Mouse (Mus musculus): Measurements from ENCODE around the gene Mettl26. TPM values are rescaled to one million over a fixed set of nuclear protein-coding genes. Genes with fewer than 3 reads are reported as not detected.

Mettl26 gene
- total and polyA plus RNA-seq, 3 experiments: 12.7 to 30.5 (median 12.7) TPM

DNA sequence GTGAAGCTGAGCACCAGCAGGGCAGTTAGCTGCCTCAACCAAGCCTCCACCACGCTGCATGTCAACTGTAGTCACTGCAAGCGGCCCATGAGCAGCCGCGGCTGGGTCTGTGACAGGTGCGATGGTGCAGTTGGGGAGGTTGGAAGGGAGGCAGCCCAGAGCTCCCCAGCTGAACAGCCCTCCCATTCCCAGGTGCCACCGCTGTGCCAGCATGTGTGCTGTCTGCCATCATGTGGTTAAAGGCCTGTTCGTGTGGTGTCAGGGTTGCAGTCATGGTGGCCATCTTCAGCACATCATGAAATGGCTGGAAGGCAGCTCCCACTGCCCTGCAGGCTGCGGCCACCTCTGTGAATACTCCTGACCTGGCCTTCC is 46.7 kb upstream of the Mettl26 start:
- no peaks in the 10 kb centered on the region; the same call in 1 of the 2 replicates for H3K36me3 ChIP-seq (ENCODE audit: control insufficient read depth, insufficient read depth, low read length)

GRCm38 (mm10) chr17:25828712-25829557 is 45.9 kb upstream of the Mettl26 start, which contains the start of gene Jmjd8:
Gene Jmjd8, plus strand, starts transcription at chr17:25828867.
- under 1% methylated on average over 32 of the region's 32 CpGs for WGBS
- H3K4me1 ChIP-seq (ENCODE audit: control insufficient read depth, insufficient read depth, low read length): peaks cover 16% of the 10 kb centered on the region
- peak within 1 kb of the TSS; percentile 83 for H3K4me3 ChIP-seq
- no peaks in the 10 kb centered on the region; the same call in 1 of the 2 replicates for H3K79me2 ChIP-seq (replicated peaks; ENCODE audit: control insufficient read depth, insufficient read depth, low read length)
- no peaks in the 10 kb centered on the region; the same call in 1 of the 2 replicates for H3K36me3 ChIP-seq (ENCODE audit: control insufficient read depth, insufficient read depth, low read length)
- no peak for TF ChIP-seq EP300 (IDR thresholded peaks at IDR 0.05; ENCODE audit: insufficient read depth, low read depth, low read length)
- TF ChIP-seq POLR2A (IDR thresholded peaks at IDR 0.05; ENCODE audit: insufficient read depth, low read depth, low read length): peak; percentile 84
- TF ChIP-seq CTCF (IDR thresholded peaks at IDR 0.05): peak; percentile 58
- DNase-seq: peak; percentile 85 to 86
- peak within 1 kb of the TSS; percentile 81 for H3K27ac ChIP-seq
- intact Hi-C loops (cut with DNase I): no loop called here
- no peaks in the 10 kb centered on the region for H3K27me3 ChIP-seq (ENCODE audit: control insufficient read depth, insufficient read depth, low read length)
- H3K9ac ChIP-seq (ENCODE audit: low read depth, low read length): peak within 1 kb of the TSS; percentile 85

More for the DNA sequence above, 46.7 kb upstream of the Mettl26 start:
- no peaks in the 10 kb centered on the region for H3K27me3 ChIP-seq (ENCODE audit: control insufficient read depth, insufficient read depth, low read length)
- peak overlapping the region; percentile 83 for H3K4me3 ChIP-seq
- intact Hi-C loops (cut with DNase I): no loop called here
- H3K4me1 ChIP-seq (ENCODE audit: control insufficient read depth, insufficient read depth, low read length): peaks cover 17% of the 10 kb centered on the region
- WGBS: 86% methylated on average over 8 of the region's 8 CpGs
- DNase-seq: no peak
- TF ChIP-seq EP300 (IDR thresholded peaks at IDR 0.05; ENCODE audit: insufficient read depth, low read depth, low read length) (no peak), POLR2A (IDR thresholded peaks at IDR 0.05; ENCODE audit: insufficient read depth, low read depth, low read length) (no peak), CTCF (IDR thresholded peaks at IDR 0.05) (no peak)
- peak overlapping the region; percentile 81 for H3K27ac ChIP-seq
- H3K79me2 ChIP-seq (replicated peaks; ENCODE audit: control insufficient read depth, insufficient read depth, low read length): no peaks in the 10 kb centered on the region; the same call in 1 of the 2 replicates
- no peak overlapping the region for H3K9ac ChIP-seq (ENCODE audit: low read depth, low read length)

- H3K27me3 ChIP-seq (ENCODE audit: control insufficient read depth, insufficient read depth, low read length): no peaks in the 10 kb centered on the region
- DNase-seq: no peak
- H3K27ac ChIP-seq: no peak overlapping the region
- intact Hi-C loops (cut with DNase I): loop anchor here (5.0 kb wide), 1 partner anchor 38 kb away; the partner anchor contains the start of gene Mcrip2
- peak overlapping the region; percentile 83 for H3K4me3 ChIP-seq
- no peaks in the 10 kb centered on the region; the same call in 1 of the 2 replicates for H3K36me3 ChIP-seq (ENCODE audit: control insufficient read depth, insufficient read depth, low read length)
- no peak for TF ChIP-seq EP300 (IDR thresholded peaks at IDR 0.05; ENCODE audit: insufficient read depth, low read depth, low read length)
- no peak for TF ChIP-seq CTCF (IDR thresholded peaks at IDR 0.05)
- TF ChIP-seq POLR2A (IDR thresholded peaks at IDR 0.05; ENCODE audit: insufficient read depth, low read depth, low read length): 0 out of 2 replicates have a peak, but pooled peaks have one; percentile 19
- H3K79me2 ChIP-seq (replicated peaks; ENCODE audit: control insufficient read depth, insufficient read depth, low read length): no peaks in the 10 kb centered on the region; the same call in 1 of the 2 replicates
- WGBS: 33% methylated on average over 8 of the region's 8 CpGs
- peak overlapping the region; percentile 85; the same call in 1 of the 2 replicates for H3K9ac ChIP-seq (ENCODE audit: low read depth, low read length)
- peaks cover 12% of the 10 kb centered on the region for H3K4me1 ChIP-seq (ENCODE audit: control insufficient read depth, insufficient read depth, low read length)
Observed at GRCm38 (mm10) chr17:25829558-25830017, 45.3 kb upstream of the Mettl26 start.

DNA sequence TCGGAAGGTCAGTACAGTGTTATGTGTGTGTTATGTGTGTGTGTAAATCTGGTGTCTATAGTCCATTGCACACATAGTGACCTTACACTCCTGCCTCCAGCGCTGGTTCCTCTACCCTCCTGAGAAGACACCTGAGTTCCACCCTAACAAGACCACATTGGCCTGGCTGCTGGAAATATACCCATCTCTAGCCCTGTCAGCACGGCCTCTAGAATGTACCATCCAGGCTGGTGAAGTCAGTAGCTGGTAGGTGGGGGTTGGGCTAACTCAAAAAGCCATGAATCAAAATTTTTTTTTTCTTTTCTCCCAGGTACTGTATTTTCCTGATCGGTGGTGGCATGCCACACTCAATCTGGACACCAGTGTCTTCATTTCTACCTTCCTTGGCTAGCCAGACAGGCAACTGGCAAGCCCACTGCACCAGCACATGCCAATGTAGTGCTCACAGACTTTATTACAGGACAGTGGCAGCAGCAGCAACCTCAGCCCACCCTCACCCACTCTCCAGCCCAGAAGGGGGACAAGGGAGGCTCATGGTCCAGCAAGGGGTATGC is 44.6 kb upstream of the Mettl26 start:
- peaks cover 16% of the 10 kb centered on the region for H3K4me1 ChIP-seq (ENCODE audit: control insufficient read depth, insufficient read depth, low read length)
- H3K9ac ChIP-seq (ENCODE audit: low read depth, low read length): no peak overlapping the region
- 81% methylated on average over 4 of the region's 4 CpGs for WGBS
- intact Hi-C loops (cut with DNase I): loop anchor here (5.0 kb wide), 1 partner anchor 37 kb away; the partner anchor contains the start of gene Mcrip2
- H3K36me3 ChIP-seq (ENCODE audit: control insufficient read depth, insufficient read depth, low read length): no peaks in the 10 kb centered on the region; the same call in 1 of the 2 replicates
- H3K4me3 ChIP-seq: no peak overlapping the region
- H3K79me2 ChIP-seq (replicated peaks; ENCODE audit: control insufficient read depth, insufficient read depth, low read length): peaks cover 1% of the 10 kb centered on the region
- DNase-seq: no peak
- no peak for TF ChIP-seq CTCF (IDR thresholded peaks at IDR 0.05)
- no peak for TF ChIP-seq POLR2A (IDR thresholded peaks at IDR 0.05; ENCODE audit: insufficient read depth, low read depth, low read length)
- no peak for TF ChIP-seq EP300 (IDR thresholded peaks at IDR 0.05; ENCODE audit: insufficient read depth, low read depth, low read length)
- H3K27ac ChIP-seq: no peak overlapping the region
- H3K27me3 ChIP-seq (ENCODE audit: control insufficient read depth, insufficient read depth, low read length): no peaks in the 10 kb centered on the region

- no peaks in the 10 kb centered on the region; the same call in 1 of the 2 replicates for H3K36me3 ChIP-seq (ENCODE audit: control insufficient read depth, insufficient read depth, low read length)
- TF ChIP-seq POLR2A (IDR thresholded peaks at IDR 0.05; ENCODE audit: insufficient read depth, low read depth, low read length): no peak
- no peak for TF ChIP-seq CTCF (IDR thresholded peaks at IDR 0.05)
- no peak for TF ChIP-seq EP300 (IDR thresholded peaks at IDR 0.05; ENCODE audit: insufficient read depth, low read depth, low read length)
- DNase-seq: no peak
- peaks cover 2% of the 10 kb centered on the region for H3K79me2 ChIP-seq (replicated peaks; ENCODE audit: control insufficient read depth, insufficient read depth, low read length)
- 84% methylated on average over 14 of the region's 14 CpGs for WGBS
- intact Hi-C loops (cut with DNase I): loop anchor here (5.0 kb wide), 1 partner anchor 36 kb away; the partner anchor contains the start of gene Mcrip2
- H3K4me3 ChIP-seq: no peak overlapping the region
- H3K27me3 ChIP-seq (ENCODE audit: control insufficient read depth, insufficient read depth, low read length): no peaks in the 10 kb centered on the region
- H3K27ac ChIP-seq: no peak overlapping the region
- H3K4me1 ChIP-seq (ENCODE audit: control insufficient read depth, insufficient read depth, low read length): peaks cover 20% of the 10 kb centered on the region
- H3K9ac ChIP-seq (ENCODE audit: low read depth, low read length): no peak overlapping the region
Observed at GRCm38 (mm10) chr17:25830806-25831431, 44.0 kb upstream of the Mettl26 start.

All from heart, adult 2 months (tissue).